Mouse (Mus musculus) kidney, adult 2 months (tissue): ENCODE data around the gene Crybb2. TPM values are rescaled to one million over a fixed set of nuclear protein-coding genes. Genes with fewer than 3 reads are reported as not detected.

Experiments
- DNase-seq: peaks from one replicate; pipeline ENCODE4 v3.0.0; 2021
- H3K27ac ChIP-seq: fragments of 200-500 bp; 2 replicates; pipeline ENCODE4 v1.5.1; 2012; ENCODE audit warnings: low read depth, low read length, control low read depth, inconsistent platforms; ENCODE audit not compliant: insufficient read depth
- H3K27me3 ChIP-seq: fragments of 200-500 bp; replicated peaks from 2 replicates; pipeline ENCODE4 v1.6.1; 2012; ENCODE audit warnings: mild to moderate bottlenecking, moderate library complexity, low read length, inconsistent platforms; ENCODE audit not compliant: control insufficient read depth, insufficient read depth
- H3K36me3 ChIP-seq: fragments of 200-500 bp; 2 replicates; pipeline ENCODE4 v1.6.1; 2012; ENCODE audit warnings: mild to moderate bottlenecking, moderate library complexity, low read length, inconsistent platforms; ENCODE audit not compliant: control insufficient read depth, insufficient read depth
- H3K4me1 ChIP-seq: fragments of 200-500 bp; 2 replicates; pipeline ENCODE4 v1.6.1; 2011; ENCODE audit warnings: low read length; ENCODE audit not compliant: control insufficient read depth, insufficient read depth
- H3K4me3 ChIP-seq: fragments of 200-500 bp; 2 replicates; pipeline ENCODE4 v1.5.1; 2011; ENCODE audit warnings: mild to moderate bottlenecking, low read depth, low read length, control low read depth; ENCODE audit not compliant: insufficient read depth
- CTCF ChIP-seq: fragments of 200-500 bp; conservative IDR thresholded peaks from 2 replicates; pipeline ENCODE4 v1.5.1; 2011; ENCODE audit warnings: low read depth, mild to moderate bottlenecking, control low read depth, low read length, moderate library complexity, mixed read lengths; ENCODE audit not compliant: insufficient read depth, insufficient read length
- POLR2A ChIP-seq: fragments of 200-500 bp; IDR thresholded peaks from one replicate; pipeline ENCODE4 v1.6.1; 2011; ENCODE audit warnings: low read depth, low read length, control low read depth
- WGBS: fragments of 180-500 bp; shearing (Covaris S2); methylation state at CpG from one replicate; pipeline ENCODE4 v1.1.7; 2018; 5-methylcytosine and 5-hydroxymethylcytosine counted together
- polyA plus RNA-seq: library from polyadenylated mRNA; depleted of rRNA; stranded (reverse); fragments of >200 nt; gene quantifications from 2 replicates; pipeline ENCODE4 v1.2.3, GENCODE M21; 2012

The Crybb2 gene
- polyA plus RNA-seq, 1 experiment: not detected

GRCm38 (mm10) chr5:113091162-113091561 lies 21.2 kb upstream of the Crybb2 start:
- TF ChIP-seq CTCF: peak; percentile 81
- TF ChIP-seq POLR2A: no peak
- DNase-seq: peak; percentile 82
- Histone ChIP-seq H3K4me3 (no peak overlapping the region), H3K36me3 (no peaks in the 10 kb centered on the region), H3K4me1 (no peaks in the 10 kb centered on the region), H3K27ac (no peak overlapping the region), H3K27me3 (no peaks in the 10 kb centered on the region)
- WGBS: 50% methylated on average over 5 of the region's 5 CpGs

- H3K36me3 ChIP-seq: no peaks in the 10 kb centered on the region
- DNase-seq: peak; percentile 34
- H3K27me3 ChIP-seq: no peaks in the 10 kb centered on the region
- no peak overlapping the region for H3K4me3 ChIP-seq
- no peak overlapping the region for H3K27ac ChIP-seq
- no peaks in the 10 kb centered on the region for H3K4me1 ChIP-seq
- TF ChIP-seq CTCF (no peak), POLR2A (no peak)
- WGBS: 64% methylated on average over 11 of the region's 11 CpGs
Observed at GRCm38 (mm10) chr5:113090750-113091149, 20.8 kb upstream of the Crybb2 start.

GRCm38 (mm10) chr5:113090077-113090690 lies 20.3 kb upstream of the Crybb2 start:
- no peak overlapping the region for H3K4me3 ChIP-seq
- peak; percentile 48 for DNase-seq
- no peaks in the 10 kb centered on the region for H3K4me1 ChIP-seq
- no peak for TF ChIP-seq POLR2A
- TF ChIP-seq CTCF: no peak
- no peak overlapping the region for H3K27ac ChIP-seq
- no peaks in the 10 kb centered on the region for H3K27me3 ChIP-seq
- WGBS: 70% methylated on average over 24 of the region's 24 CpGs
- H3K36me3 ChIP-seq: no peaks in the 10 kb centered on the region

GRCm38 (mm10) chr5:113087465-113087864 lies 17.5 kb upstream of the Crybb2 start:
- H3K27ac ChIP-seq: no peak overlapping the region

GRCm38 (mm10) chr5:113086990-113087389 lies 17.1 kb upstream of the Crybb2 start:
- Histone ChIP-seq H3K27me3 (no peaks in the 10 kb centered on the region), H3K4me3 (no peak overlapping the region), H3K36me3 (no peaks in the 10 kb centered on the region), H3K4me1 (no peaks in the 10 kb centered on the region), H3K27ac (no peak overlapping the region)
- 50% methylated on average over 4 of the region's 4 CpGs for WGBS
- TF ChIP-seq POLR2A: no peak
- TF ChIP-seq CTCF: no peak
- no peak for DNase-seq

More at GRCm38 (mm10) chr5:113087465-113087864, 17.5 kb upstream of the Crybb2 start:
- no peak for TF ChIP-seq POLR2A
- no peak for TF ChIP-seq CTCF
- WGBS: 80% methylated on average over 2 of the region's 2 CpGs
- Histone ChIP-seq H3K4me3 (no peak overlapping the region), H3K4me1 (no peaks in the 10 kb centered on the region), H3K27me3 (no peaks in the 10 kb centered on the region), H3K36me3 (no peaks in the 10 kb centered on the region)
- DNase-seq: no peak

- no peaks in the 10 kb centered on the region for H3K36me3 ChIP-seq
- no peak overlapping the region for H3K4me3 ChIP-seq
- no peak overlapping the region for H3K27ac ChIP-seq
- 63% methylated on average over 12 of the region's 12 CpGs for WGBS
- DNase-seq: peak; percentile 58
- no peaks in the 10 kb centered on the region for H3K4me1 ChIP-seq
- H3K27me3 ChIP-seq: no peaks in the 10 kb centered on the region
- TF ChIP-seq CTCF: no peak
- no peak for TF ChIP-seq POLR2A
Observed at GRCm38 (mm10) chr5:113086439-113086838, 16.5 kb upstream of the Crybb2 start.

- Histone ChIP-seq H3K4me1 (no peaks in the 10 kb centered on the region), H3K36me3 (no peaks in the 10 kb centered on the region), H3K27me3 (no peaks in the 10 kb centered on the region), H3K4me3 (no peak overlapping the region), H3K27ac (no peak overlapping the region)
- TF ChIP-seq POLR2A: no peak
- no peak for TF ChIP-seq CTCF
- WGBS: 52% methylated on average over 2 of the region's 2 CpGs
- DNase-seq: peak; percentile 47
Observed at GRCm38 (mm10) chr5:113085931-113086330, 16.0 kb upstream of the Crybb2 start.

- TF ChIP-seq POLR2A (no peak), CTCF (no peak)
- DNase-seq: no peak
Observed at GRCm38 (mm10) chr5:113084309-113084708, 14.4 kb upstream of the Crybb2 start.

More at GRCm38 (mm10) chr5:113084309-113084708, 14.4 kb upstream of the Crybb2 start:
- Histone ChIP-seq H3K4me3 (no peak overlapping the region), H3K36me3 (no peaks in the 10 kb centered on the region), H3K27me3 (no peaks in the 10 kb centered on the region), H3K4me1 (no peaks in the 10 kb centered on the region), H3K27ac (no peak overlapping the region)
- 85% methylated on average over 2 of the region's 2 CpGs for WGBS
